Mouse (Mus musculus): ENCODE results near the gene Diaph2. TPM values are rescaled to one million over a fixed set of nuclear protein-coding genes. Genes with fewer than 3 reads are reported as not detected.

The Diaph2 gene
- polyA plus RNA-seq, 1 experiment: 1.4 TPM

DNA sequence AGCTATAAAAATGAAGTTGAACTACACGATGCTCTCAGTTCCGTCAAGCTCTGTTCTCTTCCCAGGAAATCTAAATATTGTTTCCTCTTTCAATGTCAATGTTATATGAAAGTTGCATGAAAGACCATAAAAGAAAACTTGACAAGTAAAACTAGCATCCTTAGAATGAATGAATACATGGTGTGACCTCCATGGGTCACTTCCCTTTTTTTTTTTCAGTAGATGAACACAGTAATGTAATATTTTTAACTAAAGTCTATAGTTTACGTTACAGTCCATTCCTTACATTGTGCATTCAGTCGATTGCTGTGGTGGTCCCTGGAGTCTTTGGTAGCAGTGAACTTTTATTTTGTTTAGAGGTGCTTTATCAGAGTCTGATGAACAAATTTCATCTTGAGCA lies 462.7 kb downstream of the Diaph2 start:
- Histone ChIP-seq H3K36me3 (ENCODE audit: control insufficient read depth, insufficient read depth) (no peaks in the 10 kb centered on the region), H3K79me3 (ENCODE audit: low read depth) (no peaks in the 10 kb centered on the region), H3K27me3 (ENCODE audit: control insufficient read depth, insufficient read depth, insufficient read length) (no peaks in the 10 kb centered on the region), H3K4me3 (ENCODE audit: insufficient read depth, poor library complexity, severe bottlenecking) (no peak overlapping the region), H3K79me2 (ENCODE audit: control insufficient read depth, insufficient read depth) (no peaks in the 10 kb centered on the region), H3ac (ENCODE audit: control insufficient read depth, insufficient read length, low read depth) (no peak overlapping the region)
- TF ChIP-seq FOSL1 (IDR thresholded peaks at IDR 0.05; ENCODE audit: insufficient read depth, low read length, poor library complexity, severe bottlenecking): no peak
- TF ChIP-seq USF1 (IDR thresholded peaks at IDR 0.05; ENCODE audit: low read depth): no peak
- TF ChIP-seq CEBPB (IDR thresholded peaks at IDR 0.05; ENCODE audit: low read depth): no peak
- no peak for TF ChIP-seq CTCF (IDR thresholded peaks at IDR 0.05; ENCODE audit: control insufficient read depth, insufficient read depth, insufficient read length)
- TF ChIP-seq MYOG (IDR thresholded peaks at IDR 0.05; ENCODE audit: control insufficient read depth, extremely low read depth, insufficient read length): no peak
- TF ChIP-seq MYOD1 (IDR thresholded peaks at IDR 0.05; ENCODE audit: control insufficient read depth, insufficient read length, low read depth): no peak
- TF ChIP-seq MAX (IDR thresholded peaks at IDR 0.05): no peak

DNA sequence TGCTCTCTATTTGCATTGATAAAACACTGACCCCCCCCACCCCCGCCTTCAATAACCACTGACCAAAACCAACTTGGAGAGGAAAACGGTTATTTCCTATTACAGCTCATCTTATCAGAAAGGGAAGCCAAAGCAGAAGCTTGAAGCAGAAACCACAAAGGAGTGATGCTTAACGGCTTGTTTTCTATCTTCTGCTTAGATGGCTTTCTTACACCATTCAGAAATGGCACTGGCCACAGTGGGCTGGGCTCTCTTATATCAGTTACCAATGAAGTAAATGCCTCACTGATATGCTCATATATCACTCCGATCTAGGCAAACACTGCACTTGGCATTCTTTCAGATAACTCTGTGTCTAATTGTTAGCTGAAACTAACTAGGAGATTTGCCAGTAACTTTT lies 463.2 kb downstream of the Diaph2 start:
- Histone ChIP-seq H3K4me3 (ENCODE audit: insufficient read depth, poor library complexity, severe bottlenecking) (no peak overlapping the region), H3ac (ENCODE audit: control insufficient read depth, insufficient read length, low read depth) (no peak overlapping the region), H3K79me3 (ENCODE audit: low read depth) (no peaks in the 10 kb centered on the region), H3K79me2 (ENCODE audit: control insufficient read depth, insufficient read depth) (no peaks in the 10 kb centered on the region), H3K27me3 (ENCODE audit: control insufficient read depth, insufficient read depth, insufficient read length) (no peaks in the 10 kb centered on the region), H3K36me3 (ENCODE audit: control insufficient read depth, insufficient read depth) (no peaks in the 10 kb centered on the region)
- TF ChIP-seq CTCF (IDR thresholded peaks at IDR 0.05; ENCODE audit: control insufficient read depth, insufficient read depth, insufficient read length): no peak
- no peak for TF ChIP-seq FOSL1 (IDR thresholded peaks at IDR 0.05; ENCODE audit: insufficient read depth, low read length, poor library complexity, severe bottlenecking)
- no peak for TF ChIP-seq MYOD1 (IDR thresholded peaks at IDR 0.05; ENCODE audit: control insufficient read depth, insufficient read length, low read depth)
- TF ChIP-seq USF1 (IDR thresholded peaks at IDR 0.05; ENCODE audit: low read depth): no peak

DNA sequence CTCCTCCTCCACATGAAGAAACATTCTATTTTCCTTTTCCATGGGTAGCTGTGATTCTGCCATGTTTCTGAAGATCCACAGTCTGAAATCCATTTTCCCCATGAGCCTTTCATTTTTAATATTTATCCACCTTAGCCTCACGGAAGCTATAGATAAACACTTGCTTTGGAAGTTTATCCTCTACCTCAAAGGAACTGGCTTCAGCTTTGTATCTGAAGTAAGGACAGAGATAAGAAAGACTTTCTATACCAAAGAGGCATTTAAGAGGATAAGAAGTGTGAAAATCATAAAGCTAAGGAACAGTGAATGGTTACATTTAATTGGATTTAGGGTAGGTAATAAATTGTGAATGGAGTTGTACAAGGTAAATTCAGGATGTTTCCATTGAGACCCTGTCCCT lies 480.5 kb downstream of the Diaph2 start:
- H3K79me2 ChIP-seq (ENCODE audit: control insufficient read depth, insufficient read depth): no peaks in the 10 kb centered on the region
- no peak overlapping the region for H3ac ChIP-seq (ENCODE audit: control insufficient read depth, insufficient read length, low read depth)
- H3K79me3 ChIP-seq (ENCODE audit: low read depth): no peaks in the 10 kb centered on the region
- TF ChIP-seq MYOD1 (IDR thresholded peaks at IDR 0.05; ENCODE audit: control insufficient read depth, insufficient read length, low read depth): no peak
- no peak for TF ChIP-seq CEBPB (IDR thresholded peaks at IDR 0.05; ENCODE audit: low read depth)
- TF ChIP-seq FOSL1 (IDR thresholded peaks at IDR 0.05; ENCODE audit: insufficient read depth, low read length, poor library complexity, severe bottlenecking): no peak
- TF ChIP-seq MAX (IDR thresholded peaks at IDR 0.05): no peak
- no peak for TF ChIP-seq USF1 (IDR thresholded peaks at IDR 0.05; ENCODE audit: low read depth)
- TF ChIP-seq MYOG (IDR thresholded peaks at IDR 0.05; ENCODE audit: control insufficient read depth, extremely low read depth, insufficient read length): no peak
- TF ChIP-seq CTCF (IDR thresholded peaks at IDR 0.05; ENCODE audit: control insufficient read depth, insufficient read depth, insufficient read length): no peak
- no peaks in the 10 kb centered on the region for H3K36me3 ChIP-seq (ENCODE audit: control insufficient read depth, insufficient read depth)
- no peaks in the 10 kb centered on the region for H3K27me3 ChIP-seq (ENCODE audit: control insufficient read depth, insufficient read depth, insufficient read length)
- H3K4me3 ChIP-seq (ENCODE audit: insufficient read depth, poor library complexity, severe bottlenecking): no peak overlapping the region

DNA sequence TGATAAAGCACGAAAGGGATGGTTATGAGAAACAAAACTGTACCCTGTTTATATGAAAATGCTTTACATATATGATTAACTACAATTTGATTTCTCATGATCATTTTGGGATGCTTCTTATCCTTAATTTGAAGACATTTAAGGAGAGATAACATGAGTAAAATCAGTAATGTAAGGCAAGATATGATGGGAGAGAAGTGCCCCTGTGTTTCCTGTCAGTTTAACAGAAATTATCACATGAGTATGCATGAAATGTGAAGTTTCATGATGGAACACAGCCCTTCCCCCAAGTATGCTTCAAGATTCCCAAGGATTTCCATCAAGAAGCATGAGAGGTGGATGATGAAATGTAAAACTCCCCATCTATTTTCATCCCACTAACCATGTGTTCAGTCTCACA lies 485.6 kb downstream of the Diaph2 start:
- Histone ChIP-seq H3K27me3 (ENCODE audit: control insufficient read depth, insufficient read depth, insufficient read length) (no peaks in the 10 kb centered on the region), H3K79me2 (ENCODE audit: control insufficient read depth, insufficient read depth) (no peaks in the 10 kb centered on the region), H3ac (ENCODE audit: control insufficient read depth, insufficient read length, low read depth) (no peak overlapping the region), H3K79me3 (ENCODE audit: low read depth) (no peaks in the 10 kb centered on the region), H3K36me3 (ENCODE audit: control insufficient read depth, insufficient read depth) (no peaks in the 10 kb centered on the region), H3K4me3 (ENCODE audit: insufficient read depth, poor library complexity, severe bottlenecking) (no peak overlapping the region)
- TF ChIP-seq CTCF (IDR thresholded peaks at IDR 0.05; ENCODE audit: control insufficient read depth, insufficient read depth, insufficient read length) (no peak), FOSL1 (IDR thresholded peaks at IDR 0.05; ENCODE audit: insufficient read depth, low read length, poor library complexity, severe bottlenecking) (no peak), MYOD1 (IDR thresholded peaks at IDR 0.05; ENCODE audit: control insufficient read depth, insufficient read length, low read depth) (no peak), CEBPB (IDR thresholded peaks at IDR 0.05; ENCODE audit: low read depth) (no peak), MYOG (IDR thresholded peaks at IDR 0.05; ENCODE audit: control insufficient read depth, extremely low read depth, insufficient read length) (no peak), USF1 (IDR thresholded peaks at IDR 0.05; ENCODE audit: low read depth) (no peak), MAX (IDR thresholded peaks at IDR 0.05) (no peak)

DNA sequence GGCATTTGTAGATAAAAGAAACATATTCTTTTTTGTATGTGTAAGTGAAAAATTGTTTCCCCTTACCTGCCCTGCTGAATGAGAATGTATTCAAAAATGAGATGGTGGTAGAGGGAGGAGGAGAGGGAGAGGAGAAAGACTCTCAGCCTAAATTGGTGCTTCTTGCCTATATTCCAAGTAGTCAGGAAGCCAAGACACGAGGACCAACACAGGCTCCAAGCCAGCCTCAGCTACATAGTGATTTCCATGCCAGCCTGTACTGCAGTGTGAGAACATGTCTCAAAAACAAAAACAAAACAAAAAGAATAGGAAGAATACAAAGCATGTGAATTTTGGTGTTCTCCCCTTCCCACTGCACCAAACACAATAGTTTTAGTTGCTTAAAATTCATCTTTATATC lies 497.1 kb downstream of the Diaph2 start:
- TF ChIP-seq CEBPB (IDR thresholded peaks at IDR 0.05; ENCODE audit: low read depth) (no peak), MYOD1 (IDR thresholded peaks at IDR 0.05; ENCODE audit: control insufficient read depth, insufficient read length, low read depth) (no peak), CTCF (IDR thresholded peaks at IDR 0.05; ENCODE audit: control insufficient read depth, insufficient read depth, insufficient read length) (no peak), FOSL1 (IDR thresholded peaks at IDR 0.05; ENCODE audit: insufficient read depth, low read length, poor library complexity, severe bottlenecking) (no peak), MYOG (IDR thresholded peaks at IDR 0.05; ENCODE audit: control insufficient read depth, extremely low read depth, insufficient read length) (no peak), MAX (IDR thresholded peaks at IDR 0.05) (no peak), USF1 (IDR thresholded peaks at IDR 0.05; ENCODE audit: low read depth) (no peak)
- Histone ChIP-seq H3K27me3 (ENCODE audit: control insufficient read depth, insufficient read depth, insufficient read length) (no peaks in the 10 kb centered on the region), H3K4me3 (ENCODE audit: insufficient read depth, poor library complexity, severe bottlenecking) (no peak overlapping the region), H3K36me3 (ENCODE audit: control insufficient read depth, insufficient read depth) (no peaks in the 10 kb centered on the region), H3K79me2 (ENCODE audit: control insufficient read depth, insufficient read depth) (no peaks in the 10 kb centered on the region), H3K79me3 (ENCODE audit: low read depth) (no peaks in the 10 kb centered on the region), H3ac (ENCODE audit: control insufficient read depth, insufficient read length, low read depth) (no peak overlapping the region)

DNA sequence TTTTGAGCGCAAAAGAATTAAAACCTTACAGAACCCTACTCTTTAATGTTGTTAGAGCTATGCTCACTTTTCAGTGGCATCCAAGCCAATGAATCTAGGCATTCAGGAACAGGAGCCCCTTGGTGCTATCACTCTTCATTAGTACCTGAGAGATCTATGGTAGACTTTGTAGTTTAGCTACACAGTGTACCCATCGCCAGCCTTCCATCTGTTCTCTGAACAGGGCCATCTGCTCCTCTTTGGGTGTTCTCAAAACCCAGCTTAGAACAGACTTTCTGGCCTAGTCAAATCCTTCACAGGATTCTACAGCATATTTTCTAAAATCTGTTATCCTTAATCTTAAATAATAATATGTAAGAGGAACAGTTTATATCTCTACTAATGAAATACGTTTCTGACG lies 504.1 kb downstream of the Diaph2 start:
- no peak overlapping the region for H3K4me3 ChIP-seq (ENCODE audit: insufficient read depth, poor library complexity, severe bottlenecking)
- H3K79me2 ChIP-seq (ENCODE audit: control insufficient read depth, insufficient read depth): no peaks in the 10 kb centered on the region
- no peaks in the 10 kb centered on the region for H3K36me3 ChIP-seq (ENCODE audit: control insufficient read depth, insufficient read depth)
- H3K27me3 ChIP-seq (ENCODE audit: control insufficient read depth, insufficient read depth, insufficient read length): no peaks in the 10 kb centered on the region
- no peak overlapping the region for H3ac ChIP-seq (ENCODE audit: control insufficient read depth, insufficient read length, low read depth)
- no peaks in the 10 kb centered on the region for H3K79me3 ChIP-seq (ENCODE audit: low read depth)
- no peak for TF ChIP-seq CEBPB (IDR thresholded peaks at IDR 0.05; ENCODE audit: low read depth)
- TF ChIP-seq USF1 (IDR thresholded peaks at IDR 0.05; ENCODE audit: low read depth): no peak
- TF ChIP-seq FOSL1 (IDR thresholded peaks at IDR 0.05; ENCODE audit: insufficient read depth, low read length, poor library complexity, severe bottlenecking): no peak
- no peak for TF ChIP-seq CTCF (IDR thresholded peaks at IDR 0.05; ENCODE audit: control insufficient read depth, insufficient read depth, insufficient read length)
- no peak for TF ChIP-seq MYOG (IDR thresholded peaks at IDR 0.05; ENCODE audit: control insufficient read depth, extremely low read depth, insufficient read length)
- no peak for TF ChIP-seq MYOD1 (IDR thresholded peaks at IDR 0.05; ENCODE audit: control insufficient read depth, insufficient read length, low read depth)
- no peak for TF ChIP-seq MAX (IDR thresholded peaks at IDR 0.05)
